Mouse (Mus musculus) forebrain, embryonic 11.5 days (tissue): ENCODE results near the gene Pcbp3. TPM values are rescaled to one million over a fixed set of nuclear protein-coding genes. Genes with fewer than 3 reads are reported as not detected.

Experiments used
- ATAC-seq: fragments of 200-750 bp; cut with Nextera tagmentation; replicated peaks from 2 replicates; pipeline ENCODE4 v1.8.0; 2017; ENCODE audit warnings: moderate TSS enrichment; ENCODE audit not compliant: low FRiP score
- DNase-seq: peaks from one replicate; pipeline ENCODE4 v3.0.0-alpha.2; 2017; ENCODE audit warnings: low spot score
- H3K27ac ChIP-seq: fragments of 300-500 bp; sonication (generic); 2 replicates; pipeline ENCODE4 v1.5.1; 2014; ENCODE audit warnings: low read depth, low read length
- H3K27me3 ChIP-seq: fragments of 300-500 bp; sonication (generic); 2 replicates; pipeline ENCODE4 v1.6.1; 2014; ENCODE audit warnings: mild to moderate bottlenecking, low read length, mixed read lengths; ENCODE audit not compliant: control insufficient read depth, insufficient read depth
- H3K36me3 ChIP-seq: fragments of 300-500 bp; sonication (generic); 2 replicates; pipeline ENCODE4 v1.6.1; 2014; ENCODE audit warnings: mild to moderate bottlenecking, low read length, moderate library complexity, mixed read lengths; ENCODE audit not compliant: control insufficient read depth, insufficient read depth
- H3K4me1 ChIP-seq: fragments of 300-500 bp; sonication (generic); replicated peaks from 2 replicates; pipeline ENCODE4 v1.6.1; 2014; ENCODE audit warnings: low read length, mixed read lengths; ENCODE audit not compliant: control insufficient read depth, insufficient read depth
- H3K4me2 ChIP-seq: fragments of 300-500 bp; sonication (generic); 2 replicates; pipeline ENCODE4 v1.6.1; 2014; ENCODE audit warnings: low read depth, mild to moderate bottlenecking, low read length, moderate library complexity, mixed read lengths; ENCODE audit not compliant: severe bottlenecking
- H3K4me3 ChIP-seq: fragments of 300-500 bp; sonication (generic); 2 replicates; pipeline ENCODE4 v1.5.1; 2014; ENCODE audit warnings: low read depth, low read length
- H3K9ac ChIP-seq: fragments of 300-500 bp; sonication (generic); 2 replicates; pipeline ENCODE4 v1.6.1; 2014; ENCODE audit warnings: low read length
- H3K9me3 ChIP-seq: fragments of 300-500 bp; sonication (generic); 2 replicates; pipeline ENCODE4 v1.6.1; 2016; ENCODE audit warnings: low read length, mixed read lengths; ENCODE audit not compliant: control insufficient read depth
- WGBS: fragments of 180-500 bp; shearing (Covaris S2); extraction: QIAGEN DNeasy Blood & Tissue Kit; methylation state at CpG from one replicate; pipeline ENCODE4 v1.1.7; 2014; 5-methylcytosine and 5-hydroxymethylcytosine counted together
- polyA plus RNA-seq: library from polyadenylated mRNA; unstranded; fragments of >200 nt; fragmentation: Nextera tagmentation; extraction: Ambion mirVana; gene quantifications from 2 replicates; pipeline ENCODE4 v1.2.1, GENCODE M21; 2014

The Pcbp3 gene
- polyA plus RNA-seq, 1 experiment from 2014 or later, result 35.4 TPM

DNA sequence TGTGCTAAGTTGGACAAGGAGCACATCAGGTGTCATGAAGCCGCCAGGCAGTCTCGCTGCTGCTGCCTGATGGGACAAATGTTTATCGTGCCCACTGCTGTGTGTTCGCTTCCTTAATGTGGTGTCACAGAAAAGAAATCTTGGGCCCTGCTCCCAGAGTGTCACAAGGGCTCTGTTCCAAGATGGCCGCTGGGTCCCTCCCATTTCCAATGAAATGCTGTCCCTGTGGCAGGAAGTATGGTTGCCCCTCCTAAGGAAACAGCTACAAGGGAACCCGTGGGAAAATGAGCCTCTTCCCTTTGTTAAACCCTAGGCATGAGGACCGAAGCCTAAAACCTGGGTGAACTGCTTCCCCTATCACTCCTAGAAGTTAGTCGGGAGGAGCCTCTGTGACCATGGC is 146.9 kb downstream of the Pcbp3 start:
- Histone ChIP-seq H3K27ac (no peak overlapping the region), H3K4me3 (no peak overlapping the region), H3K9me3 (no peaks in the 10 kb centered on the region), H3K27me3 (no peaks in the 10 kb centered on the region), H3K36me3 (no peaks in the 10 kb centered on the region), H3K4me1 (peaks cover 11% of the 10 kb centered on the region), H3K9ac (no peak overlapping the region), H3K4me2 (no peak overlapping the region)
- DNase-seq, result no peak
- WGBS, result 92% methylated on average over 8 of the region's 8 CpGs
- no peak for ATAC-seq

DNA sequence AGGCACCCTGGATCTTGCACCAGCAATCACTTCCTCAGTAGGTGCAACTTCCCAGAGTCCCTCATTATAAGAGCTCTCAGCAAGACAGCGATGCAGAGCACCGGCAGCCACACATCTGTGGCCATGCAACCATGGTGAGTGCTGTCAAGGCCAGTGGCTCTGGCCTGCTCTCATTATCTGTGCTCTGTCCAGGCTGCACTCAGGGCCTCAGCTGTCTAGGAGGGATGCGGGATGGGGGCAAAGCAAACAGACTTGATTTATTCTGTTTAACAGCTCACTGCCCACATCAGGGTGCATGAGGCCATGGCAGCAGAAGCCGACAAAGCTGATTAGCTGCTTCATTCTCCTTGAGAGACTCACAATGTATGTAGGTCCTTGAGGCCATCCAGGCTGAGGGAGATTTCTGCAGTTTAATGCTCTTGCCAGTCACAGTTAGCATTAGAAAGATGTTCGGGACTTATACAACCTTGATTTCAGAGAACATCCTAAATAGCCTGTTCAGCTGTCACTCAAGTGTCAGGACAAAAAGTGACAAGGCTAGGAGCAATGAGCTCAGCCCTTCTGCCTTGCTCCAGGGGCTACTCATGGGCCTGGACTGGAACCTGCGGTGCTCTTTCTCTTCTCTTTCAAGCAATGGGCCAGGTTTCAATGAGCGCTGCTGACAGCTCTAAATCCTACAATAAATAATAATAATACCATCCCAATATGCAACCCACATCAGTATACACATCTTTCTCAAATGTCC is 151.6 kb downstream of the Pcbp3 start:
- H3K4me2 ChIP-seq, result no peak overlapping the region
- ATAC-seq, result peak; percentile 83
- no peaks in the 10 kb centered on the region for H3K36me3 ChIP-seq
- no peak overlapping the region for H3K9ac ChIP-seq
- H3K27me3 ChIP-seq, result no peaks in the 10 kb centered on the region
- peak; percentile 59 for DNase-seq
- 41% methylated on average over 7 of the region's 7 CpGs for WGBS
- H3K27ac ChIP-seq, result peak overlapping the region; percentile 65
- no peaks in the 10 kb centered on the region for H3K9me3 ChIP-seq
- no peak overlapping the region for H3K4me3 ChIP-seq
- peaks cover 8% of the 10 kb centered on the region; the same call in 1 of the 2 replicates for H3K4me1 ChIP-seq

DNA sequence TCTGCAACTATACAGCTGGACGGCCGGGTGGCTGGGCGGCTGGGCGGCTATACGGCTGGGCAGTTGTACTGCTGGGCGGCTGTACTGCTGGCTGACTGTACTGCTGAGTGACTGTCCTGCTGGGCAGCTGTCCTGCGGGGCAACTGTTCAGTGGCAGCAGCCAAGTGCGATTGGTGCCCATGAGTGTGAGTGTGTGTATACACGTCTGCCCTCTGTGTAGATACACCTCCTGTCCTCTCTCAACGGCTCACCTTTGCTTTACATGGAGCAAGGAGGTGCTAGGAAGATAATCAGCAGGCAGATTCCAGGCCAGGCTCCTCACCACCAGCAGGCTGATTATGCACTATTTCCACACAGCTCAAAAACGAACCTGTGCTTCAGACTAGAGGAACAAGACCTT is 152.2 kb downstream of the Pcbp3 start:
- Histone ChIP-seq H3K4me3 (no peak overlapping the region), H3K4me1 (peaks cover 8% of the 10 kb centered on the region; the same call in 1 of the 2 replicates), H3K27ac (no peak overlapping the region; the same call in 1 of the 2 replicates), H3K36me3 (no peaks in the 10 kb centered on the region), H3K9ac (no peak overlapping the region), H3K4me2 (no peak overlapping the region), H3K27me3 (no peaks in the 10 kb centered on the region), H3K9me3 (no peaks in the 10 kb centered on the region)
- WGBS, result 81% methylated on average over 11 of the region's 11 CpGs
- ATAC-seq (no peak), DNase-seq (no peak)

DNA sequence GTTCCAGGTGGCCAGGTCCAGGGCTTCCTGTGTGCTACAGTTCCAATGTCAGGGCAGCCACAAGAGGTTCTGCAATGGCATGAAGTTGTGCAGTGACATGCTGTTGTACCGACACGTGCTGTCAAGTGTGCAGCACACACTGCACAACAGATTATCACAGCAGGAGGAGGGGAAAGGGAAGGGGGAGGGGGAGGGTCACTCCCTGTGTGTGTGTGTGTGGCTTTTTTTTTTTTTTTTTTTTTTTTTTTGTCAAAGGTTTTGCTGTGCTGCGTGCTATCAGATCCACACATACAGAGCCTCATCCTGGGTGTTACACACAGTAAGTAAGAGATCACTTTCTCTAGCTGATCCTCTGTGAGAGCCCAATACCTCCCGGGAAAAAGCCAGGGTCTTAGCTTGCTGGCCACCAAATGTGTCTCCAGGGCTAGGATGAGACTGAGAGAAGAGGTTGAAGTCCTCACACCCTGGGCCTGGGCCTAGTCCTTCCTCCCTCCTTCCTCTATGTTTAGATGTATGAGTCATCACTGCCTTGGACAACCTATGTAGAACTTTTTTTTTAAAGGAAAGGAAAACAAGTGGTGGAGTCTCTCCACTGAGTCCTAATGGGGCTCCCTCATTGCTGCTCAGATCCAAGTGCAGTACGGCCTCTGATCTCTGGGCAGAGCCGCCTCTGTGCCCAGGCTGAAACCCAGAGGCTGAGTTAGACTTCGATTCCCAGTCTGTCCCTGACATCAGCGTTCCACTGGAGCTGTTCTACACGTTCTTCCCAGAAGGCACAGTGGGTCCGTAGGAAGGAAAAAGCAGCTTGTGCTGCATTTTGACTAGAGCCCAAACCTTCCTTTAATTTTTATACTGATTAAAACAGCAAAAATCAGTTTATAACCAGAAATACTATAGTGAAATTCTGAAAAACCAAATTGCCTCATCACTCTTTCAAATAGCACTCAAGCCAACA is 153.0 kb downstream of the Pcbp3 start:
- H3K4me3 ChIP-seq, result no peak overlapping the region
- H3K9me3 ChIP-seq, result no peaks in the 10 kb centered on the region
- DNase-seq (no peak), ATAC-seq (no peak)
- H3K36me3 ChIP-seq, result no peaks in the 10 kb centered on the region
- H3K9ac ChIP-seq, result no peak overlapping the region
- peaks cover 8% of the 10 kb centered on the region; the same call in 1 of the 2 replicates for H3K4me1 ChIP-seq
- no peaks in the 10 kb centered on the region for H3K27me3 ChIP-seq
- 66% methylated on average over 10 of the region's 10 CpGs for WGBS
- H3K27ac ChIP-seq, result no peak overlapping the region
- H3K4me2 ChIP-seq, result no peak overlapping the region

DNA sequence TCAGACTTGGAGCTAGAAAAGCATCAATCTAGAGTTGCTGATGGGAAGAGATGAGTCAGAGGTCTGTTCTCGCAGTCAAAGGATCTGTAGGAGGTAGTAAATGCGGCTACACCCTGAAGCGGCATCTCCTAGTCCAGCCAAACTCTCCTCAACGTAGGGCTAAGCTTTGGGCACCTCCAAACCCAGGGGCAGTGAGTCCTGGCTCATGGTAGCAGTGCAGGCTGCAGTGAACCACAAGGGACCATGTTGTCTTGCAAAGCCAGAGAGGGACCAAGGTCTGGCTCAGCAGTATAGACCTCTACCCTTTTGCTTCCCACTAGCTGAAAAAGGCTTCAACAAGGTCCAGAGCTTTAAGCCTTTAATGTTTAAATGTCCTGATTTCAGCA is 159.2 kb downstream of the Pcbp3 start:
- DNase-seq (no peak), ATAC-seq (no peak)
- WGBS, result 95% methylated on average over 4 of the region's 4 CpGs
- no peak overlapping the region for H3K27ac ChIP-seq
- no peak overlapping the region for H3K4me3 ChIP-seq
- no peaks in the 10 kb centered on the region for H3K4me1 ChIP-seq
- H3K9ac ChIP-seq, result no peak overlapping the region
- H3K4me2 ChIP-seq, result no peak overlapping the region
- no peaks in the 10 kb centered on the region for H3K9me3 ChIP-seq
- no peaks in the 10 kb centered on the region for H3K36me3 ChIP-seq
- no peaks in the 10 kb centered on the region for H3K27me3 ChIP-seq

DNA sequence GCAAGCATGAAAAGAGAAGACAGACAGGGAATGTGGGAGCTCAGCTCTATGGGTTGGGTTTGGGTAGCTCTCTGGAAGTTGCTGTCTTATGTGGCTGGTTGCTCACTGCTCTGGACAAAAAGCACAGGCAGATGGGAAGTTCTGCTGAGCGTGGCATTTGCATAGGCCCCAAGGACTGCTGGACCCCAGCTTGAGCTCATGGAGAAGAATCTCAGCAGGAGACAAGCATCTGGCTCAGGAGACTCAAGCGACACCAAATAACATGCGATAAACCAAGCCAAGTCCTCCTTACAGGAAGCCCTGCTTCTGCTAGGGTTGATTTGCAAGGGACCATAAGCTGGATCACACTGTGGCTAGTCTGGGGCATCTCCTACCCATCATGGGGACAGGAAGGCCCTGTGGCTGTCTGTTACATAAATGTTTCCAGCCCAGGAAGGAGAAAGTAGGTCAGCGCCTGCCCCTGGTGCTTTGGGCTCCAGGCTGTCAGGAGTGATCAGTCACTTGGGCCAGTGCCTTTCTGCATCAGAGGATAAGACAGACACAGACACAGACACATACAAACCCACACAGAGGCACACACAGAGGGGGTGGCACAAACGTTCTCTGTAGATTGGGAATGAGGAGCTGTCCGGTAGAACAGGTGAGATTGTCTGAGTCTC is 159.7 kb downstream of the Pcbp3 start:
- H3K4me2 ChIP-seq, result no peak overlapping the region
- no peak overlapping the region for H3K27ac ChIP-seq
- ATAC-seq (no peak), DNase-seq (no peak)
- H3K9me3 ChIP-seq, result no peaks in the 10 kb centered on the region
- WGBS, result 84% methylated on average over 6 of the region's 6 CpGs
- H3K4me1 ChIP-seq, result no peaks in the 10 kb centered on the region
- no peak overlapping the region for H3K4me3 ChIP-seq
- H3K27me3 ChIP-seq, result no peaks in the 10 kb centered on the region
- no peaks in the 10 kb centered on the region for H3K36me3 ChIP-seq
- H3K9ac ChIP-seq, result no peak overlapping the region

DNA sequence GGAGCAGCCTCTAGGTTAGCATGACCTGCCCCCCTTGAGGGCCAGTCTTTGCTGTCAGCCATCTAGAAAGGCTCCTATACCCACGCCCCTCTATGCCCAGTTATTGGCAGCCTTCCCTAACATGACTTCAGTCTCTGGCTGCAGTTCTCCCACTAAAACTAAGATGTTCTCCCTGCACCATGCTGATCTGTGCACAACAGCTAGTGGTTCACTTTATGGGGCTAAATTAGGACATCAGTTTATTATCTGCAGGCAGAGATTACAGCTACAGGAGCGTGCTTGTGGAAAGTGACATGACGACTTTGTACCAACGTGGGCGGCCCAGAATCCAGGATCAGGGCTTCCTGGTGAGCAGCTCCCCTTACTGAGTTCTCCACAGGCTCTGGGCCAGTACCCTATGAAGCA is 160.4 kb downstream of the Pcbp3 start:
- Histone ChIP-seq H3K4me1 (no peaks in the 10 kb centered on the region), H3K27me3 (no peaks in the 10 kb centered on the region), H3K9me3 (no peaks in the 10 kb centered on the region), H3K36me3 (no peaks in the 10 kb centered on the region), H3K4me2 (no peak overlapping the region), H3K9ac (no peak overlapping the region), H3K4me3 (no peak overlapping the region), H3K27ac (no peak overlapping the region)
- 86% methylated on average over 5 of the region's 5 CpGs for whole genome bisulfite sequencing
- DNase-seq (no peak), ATAC-seq (no peak)

DNA sequence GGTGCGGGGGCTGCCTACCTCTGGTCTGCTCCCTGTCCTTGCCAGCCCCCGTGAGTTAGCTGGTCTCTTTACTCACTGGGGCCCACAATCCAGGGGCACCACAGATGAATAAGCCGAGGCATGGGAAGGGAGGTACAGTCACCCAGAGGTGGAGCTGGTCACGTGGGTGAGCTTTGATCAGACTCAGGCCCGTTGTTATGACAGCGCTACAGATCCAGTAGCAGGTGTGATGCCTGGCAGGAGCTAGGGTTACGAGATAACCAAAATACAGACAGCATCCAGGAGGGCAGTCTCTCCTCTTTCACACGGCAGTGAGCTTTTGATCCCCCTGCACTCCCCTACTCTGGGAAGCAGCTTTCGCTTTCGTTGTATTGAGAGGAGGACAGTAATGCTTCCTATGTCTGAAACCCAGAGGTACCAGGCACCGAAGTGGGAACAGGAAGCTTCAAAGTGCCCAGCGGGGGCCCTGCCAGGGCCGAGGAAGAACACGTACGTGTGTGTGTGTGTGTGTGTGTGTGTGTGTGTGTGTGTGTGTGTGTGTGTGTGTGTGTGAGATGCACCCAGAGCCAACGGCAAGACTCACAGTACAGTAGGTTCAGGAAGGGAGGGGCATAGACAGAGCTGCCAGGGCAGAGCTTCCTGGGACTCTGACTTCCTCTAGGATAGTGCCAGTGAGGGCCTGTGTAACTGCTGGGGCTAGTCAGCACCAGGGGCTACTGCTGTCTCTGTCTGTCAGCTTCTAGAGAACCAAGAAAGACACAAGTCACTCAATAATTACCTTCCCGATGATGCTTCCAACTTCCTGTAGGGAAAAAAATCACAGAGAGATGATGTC is 162.7 kb downstream of the Pcbp3 start:
- DNase-seq (peak; percentile 34), ATAC-seq (no peak)
- H3K4me2 ChIP-seq, result no peak overlapping the region
- WGBS, result 87% methylated on average over 17 of the region's 17 CpGs
- H3K9me3 ChIP-seq, result no peaks in the 10 kb centered on the region
- H3K27me3 ChIP-seq, result no peaks in the 10 kb centered on the region
- H3K4me3 ChIP-seq, result no peak overlapping the region
- no peak overlapping the region for H3K27ac ChIP-seq
- H3K36me3 ChIP-seq, result no peaks in the 10 kb centered on the region
- no peaks in the 10 kb centered on the region for H3K4me1 ChIP-seq
- no peak overlapping the region for H3K9ac ChIP-seq
